Mouse (Mus musculus) limb, embryonic 13.5 days (tissue): ENCODE results near the gene Mylk. TPM values are rescaled to one million over a fixed set of nuclear protein-coding genes. Genes with fewer than 3 reads are reported as not detected.

Source experiments
- ATAC-seq: fragments of 200-750 bp; cut with Nextera tagmentation; 2 replicates; pipeline ENCODE4 v1.8.0; 2017; ENCODE audit warnings: low read depth, moderate number of reproducible peaks, moderate TSS enrichment; ENCODE audit not compliant: low FRiP score
- H3K27ac ChIP-seq: fragments of 300-500 bp; sonication (generic); 2 replicates; pipeline ENCODE4 v1.5.1; 2015; ENCODE audit warnings: inconsistent platforms, mild to moderate bottlenecking, moderate library complexity
- H3K27me3 ChIP-seq: fragments of 300-500 bp; sonication (generic); 2 replicates; pipeline ENCODE4 v1.6.1; 2015; ENCODE audit warnings: mild to moderate bottlenecking, inconsistent platforms
- H3K36me3 ChIP-seq: fragments of 300-500 bp; sonication (generic); 2 replicates; pipeline ENCODE4 v1.6.1; 2015; ENCODE audit warnings: inconsistent platforms, mild to moderate bottlenecking, moderate library complexity
- H3K4me1 ChIP-seq: fragments of 300-500 bp; sonication (generic); 2 replicates; pipeline ENCODE4 v1.6.1; 2015; ENCODE audit warnings: inconsistent platforms
- H3K4me2 ChIP-seq: fragments of 300-500 bp; sonication (generic); replicated peaks from 2 replicates; pipeline ENCODE4 v1.6.1; 2015; ENCODE audit warnings: inconsistent platforms, mild to moderate bottlenecking, moderate library complexity
- H3K4me3 ChIP-seq: fragments of 300-500 bp; sonication (generic); 2 replicates; pipeline ENCODE4 v1.5.1; 2015; ENCODE audit warnings: moderate library complexity, mild to moderate bottlenecking, inconsistent platforms
- H3K9ac ChIP-seq: fragments of 300-500 bp; sonication (generic); 2 replicates; pipeline ENCODE4 v1.6.1; 2015; ENCODE audit warnings: mild to moderate bottlenecking, inconsistent platforms
- H3K9me3 ChIP-seq: fragments of 300-500 bp; sonication (generic); 2 replicates; pipeline ENCODE4 v1.6.1; 2016; ENCODE audit warnings: inconsistent platforms
- WGBS: fragments of 180-500 bp; shearing (Covaris S2); methylation state at CpG from one replicate; pipeline ENCODE4 v1.1.7; 2015; 5-methylcytosine and 5-hydroxymethylcytosine counted together
- polyA plus RNA-seq: library from polyadenylated mRNA; unstranded; fragments of >200 nt; fragmentation: Nextera tagmentation; extraction: Ambion mirVana; gene quantifications from 2 replicates; pipeline ENCODE4 v1.2.1, GENCODE M21; 2015

The Mylk gene
- polyA plus RNA-seq, 1 experiment from 2014 or later, result 9.3 TPM

GRCm38 (mm10) chr16:34921319-34921718, 176.3 kb downstream of the Mylk start:
- H3K4me1 ChIP-seq, result peaks cover 43% of the 10 kb centered on the region
- 0 out of 2 replicates have a peak overlapping the region, but pooled peaks have one; percentile 15 for H3K27ac ChIP-seq
- peak overlapping the region; percentile 27; the same call in 1 of the 2 replicates for H3K4me2 ChIP-seq
- no peaks in the 10 kb centered on the region for H3K36me3 ChIP-seq
- no peak for ATAC-seq
- no peak overlapping the region for H3K4me3 ChIP-seq
- H3K27me3 ChIP-seq, result 0 out of 2 replicates have a peak, but pooled peaks cover 2% of the 10 kb centered on the region
- H3K9ac ChIP-seq, result no peak overlapping the region
- 53% methylated on average over 10 of the region's 10 CpGs for WGBS
- H3K9me3 ChIP-seq, result no peaks in the 10 kb centered on the region

DNA sequence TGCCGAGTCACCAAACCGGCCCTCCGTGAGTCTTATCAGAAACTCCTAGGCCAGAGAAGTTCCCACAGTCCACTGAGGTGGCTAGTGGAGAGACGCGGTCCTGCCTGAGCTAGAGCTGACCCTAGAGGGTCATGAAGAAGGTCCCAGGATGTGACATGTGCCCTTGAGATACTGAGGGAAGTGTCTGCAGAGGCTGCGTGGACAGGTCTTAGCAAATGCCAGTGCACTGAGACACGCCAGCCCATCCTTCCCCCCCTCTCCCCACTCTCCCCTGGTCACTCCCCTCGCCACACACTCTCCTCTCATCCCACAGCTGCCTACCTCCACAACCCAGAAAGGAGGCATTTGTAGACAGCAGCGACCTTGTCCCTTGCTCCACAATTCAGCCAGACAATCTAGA, 178.6 kb downstream of the Mylk start:
- Histone ChIP-seq H3K27ac (no peak overlapping the region), H3K4me2 (no peak overlapping the region), H3K27me3 (0 out of 2 replicates have a peak, but pooled peaks cover 2% of the 10 kb centered on the region), H3K9me3 (no peaks in the 10 kb centered on the region), H3K4me1 (peaks cover 53% of the 10 kb centered on the region), H3K4me3 (no peak overlapping the region), H3K36me3 (no peaks in the 10 kb centered on the region), H3K9ac (no peak overlapping the region)
- WGBS, result 79% methylated on average over 9 of the region's 9 CpGs
- ATAC-seq, result no peak

- no peak overlapping the region for H3K4me2 ChIP-seq
- H3K9ac ChIP-seq, result no peak overlapping the region; the same call in 1 of the 2 replicates
- no peaks in the 10 kb centered on the region for H3K9me3 ChIP-seq
- no peaks in the 10 kb centered on the region for H3K36me3 ChIP-seq
- ATAC-seq, result no peak
- peaks cover 55% of the 10 kb centered on the region for H3K4me1 ChIP-seq
- no peak overlapping the region for H3K4me3 ChIP-seq
- 0 out of 2 replicates have a peak, but pooled peaks cover 2% of the 10 kb centered on the region for H3K27me3 ChIP-seq
- 72% methylated on average over 5 of the region's 5 CpGs for WGBS
- no peak overlapping the region; the same call in 1 of the 2 replicates for H3K27ac ChIP-seq
Observed at GRCm38 (mm10) chr16:34924324-34924723, 179.3 kb downstream of the Mylk start.

- Histone ChIP-seq H3K27ac (peak overlapping the region; percentile 44; the same call in 1 of the 2 replicates), H3K36me3 (no peaks in the 10 kb centered on the region), H3K4me1 (peaks cover 55% of the 10 kb centered on the region), H3K27me3 (0 out of 2 replicates have a peak, but pooled peaks cover 2% of the 10 kb centered on the region), H3K4me3 (no peak overlapping the region), H3K9ac (no peak overlapping the region), H3K4me2 (no peak overlapping the region), H3K9me3 (no peaks in the 10 kb centered on the region)
- ATAC-seq, result no peak
- 51% methylated on average over 6 of the region's 6 CpGs for WGBS
Observed at GRCm38 (mm10) chr16:34924937-34925618, 180.1 kb downstream of the Mylk start.

- Histone ChIP-seq H3K27me3 (peaks cover 5% of the 10 kb centered on the region; the same call in 1 of the 2 replicates), H3K36me3 (no peaks in the 10 kb centered on the region), H3K4me3 (no peak overlapping the region), H3K9ac (0 out of 2 replicates have a peak overlapping the region, but pooled peaks have one; percentile 25), H3K4me2 (no peak overlapping the region), H3K9me3 (no peaks in the 10 kb centered on the region), H3K27ac (no peak overlapping the region), H3K4me1 (peaks cover 55% of the 10 kb centered on the region)
- 65% methylated on average over 9 of the region's 9 CpGs for WGBS
- no peak for ATAC-seq
Observed at GRCm38 (mm10) chr16:34926531-34927435, 181.8 kb downstream of the Mylk start.

GRCm38 (mm10) chr16:34929686-34930085, 184.7 kb downstream of the Mylk start:
- WGBS, result 43% methylated on average over 8 of the region's 8 CpGs
- H3K4me1 ChIP-seq, result peaks cover 59% of the 10 kb centered on the region
- peak overlapping the region; percentile 28; the same call in 1 of the 2 replicates for H3K27ac ChIP-seq
- ATAC-seq, result no peak
- no peak overlapping the region for H3K4me2 ChIP-seq
- no peaks in the 10 kb centered on the region for H3K9me3 ChIP-seq
- H3K4me3 ChIP-seq, result no peak overlapping the region
- H3K9ac ChIP-seq, result peak overlapping the region; percentile 2; the same call in 1 of the 2 replicates
- H3K36me3 ChIP-seq, result no peaks in the 10 kb centered on the region
- peaks cover 11% of the 10 kb centered on the region for H3K27me3 ChIP-seq

- ATAC-seq, result no peak
- WGBS, result 67% methylated on average over 7 of the region's 7 CpGs
- H3K27ac ChIP-seq, result peak overlapping the region; percentile 28; the same call in 1 of the 2 replicates
- H3K27me3 ChIP-seq, result peaks cover 11% of the 10 kb centered on the region
- no peak overlapping the region for H3K4me3 ChIP-seq
- H3K4me2 ChIP-seq, result no peak overlapping the region
- H3K9ac ChIP-seq, result no peak overlapping the region
- peaks cover 59% of the 10 kb centered on the region for H3K4me1 ChIP-seq
- no peaks in the 10 kb centered on the region for H3K9me3 ChIP-seq
- no peaks in the 10 kb centered on the region for H3K36me3 ChIP-seq
Observed at GRCm38 (mm10) chr16:34930110-34930509, 185.1 kb downstream of the Mylk start.

DNA sequence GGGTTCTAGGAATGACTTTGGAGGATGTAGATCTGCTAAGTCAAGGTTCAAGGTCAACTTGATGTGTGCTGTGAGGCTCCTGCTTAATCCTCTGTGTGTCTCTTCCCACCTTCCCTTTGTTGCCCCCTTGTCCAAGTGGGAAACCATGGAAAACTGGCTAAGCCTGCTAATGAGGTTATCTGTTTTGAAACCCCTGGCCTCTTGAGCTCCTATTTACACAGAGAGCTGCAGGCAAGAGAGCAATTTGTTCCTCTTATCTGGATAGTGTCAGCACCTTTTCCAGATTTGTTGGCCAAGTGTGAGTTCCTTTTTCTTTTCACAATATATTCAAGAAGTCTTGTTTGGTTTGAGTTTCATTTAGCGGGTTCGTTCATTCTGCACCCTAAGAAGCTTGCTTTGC, 186.3 kb downstream of the Mylk start:
- Histone ChIP-seq H3K36me3 (no peaks in the 10 kb centered on the region), H3K4me2 (no peak overlapping the region), H3K4me1 (peaks cover 60% of the 10 kb centered on the region), H3K9ac (no peak overlapping the region), H3K4me3 (no peak overlapping the region), H3K27ac (no peak overlapping the region), H3K9me3 (no peaks in the 10 kb centered on the region), H3K27me3 (peaks cover 11% of the 10 kb centered on the region)
- WGBS, result 75% methylated on average over 2 of the region's 2 CpGs
- ATAC-seq, result no peak

- no peak for ATAC-seq
- WGBS, result 71% methylated on average over 4 of the region's 4 CpGs
- no peak overlapping the region for H3K27ac ChIP-seq
Observed at GRCm38 (mm10) chr16:34933173-34933572, 188.2 kb downstream of the Mylk start.

DNA sequence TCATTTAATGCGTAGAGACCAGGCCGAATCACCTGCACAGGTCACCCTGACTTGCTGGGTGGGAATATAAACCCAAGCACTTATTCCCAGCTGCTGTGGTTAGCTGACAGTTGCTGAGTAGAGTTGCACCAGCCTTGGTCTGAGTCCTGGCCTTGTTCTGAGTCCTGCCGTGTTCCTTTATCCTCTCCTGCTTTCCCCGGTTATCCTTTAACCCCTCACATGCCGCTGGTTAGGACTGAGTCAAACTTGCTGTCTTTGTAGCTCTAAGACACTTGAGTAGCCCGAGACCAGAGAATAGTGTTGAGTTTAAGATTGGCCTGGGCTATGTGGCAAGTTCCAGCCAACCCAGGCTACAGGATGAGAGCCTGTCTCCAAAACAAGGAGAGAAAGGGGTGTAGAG, 189.5 kb downstream of the Mylk start:
- Histone ChIP-seq H3K4me1 (peaks cover 79% of the 10 kb centered on the region), H3K27me3 (peaks cover 14% of the 10 kb centered on the region), H3K9ac (no peak overlapping the region; the same call in 1 of the 2 replicates), H3K9me3 (no peaks in the 10 kb centered on the region), H3K36me3 (no peaks in the 10 kb centered on the region), H3K27ac (peak overlapping the region; percentile 86; the same call in 1 of the 2 replicates), H3K4me2 (no peak overlapping the region), H3K4me3 (no peak overlapping the region)
- ATAC-seq, result no peak
- 55% methylated on average over 6 of the region's 6 CpGs for WGBS

More at GRCm38 (mm10) chr16:34933173-34933572, 188.2 kb downstream of the Mylk start:
- H3K4me3 ChIP-seq, result no peak overlapping the region
- H3K9ac ChIP-seq, result no peak overlapping the region
- peaks cover 11% of the 10 kb centered on the region for H3K27me3 ChIP-seq
- no peak overlapping the region for H3K4me2 ChIP-seq
- H3K9me3 ChIP-seq, result no peaks in the 10 kb centered on the region
- H3K36me3 ChIP-seq, result no peaks in the 10 kb centered on the region
- H3K4me1 ChIP-seq, result peaks cover 68% of the 10 kb centered on the region

DNA sequence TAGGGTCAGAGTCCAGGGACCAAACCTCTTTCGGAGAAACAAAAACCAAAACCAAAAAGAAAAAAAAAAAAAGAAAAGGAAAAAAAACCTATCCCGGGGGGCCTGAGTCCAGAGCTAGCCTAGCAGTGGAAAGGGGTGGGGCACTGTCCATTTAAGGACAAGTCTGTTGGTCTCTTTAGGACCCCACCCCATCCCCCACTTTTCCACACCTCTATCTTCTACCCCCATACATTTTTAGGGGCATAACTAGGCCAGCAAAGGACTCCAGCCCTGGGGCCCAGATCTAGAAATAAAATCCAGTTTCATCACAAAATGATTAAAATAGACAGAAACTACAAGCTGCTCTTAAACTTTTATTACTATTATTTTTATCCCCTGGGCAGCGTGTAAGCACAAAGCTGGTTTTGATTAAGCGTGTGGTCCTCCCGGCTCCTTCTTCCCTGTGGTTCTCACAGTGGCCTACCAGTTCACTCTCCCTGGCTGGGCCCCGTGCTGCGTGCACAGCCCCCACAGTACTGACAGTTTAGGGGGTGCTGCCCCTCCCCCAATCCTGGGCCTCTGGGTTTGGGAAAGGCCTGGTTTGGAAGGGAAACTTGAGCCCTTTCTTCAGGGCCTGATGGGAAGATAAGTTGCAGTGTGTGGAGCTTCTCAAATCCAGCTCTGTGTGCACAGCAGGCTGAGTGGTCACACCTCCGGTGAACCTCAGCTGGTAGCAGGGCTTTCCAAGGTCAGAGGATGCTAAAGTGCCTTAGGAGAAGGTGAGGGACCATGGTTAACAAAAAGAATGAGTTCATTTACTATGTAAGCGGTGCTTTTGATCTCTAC, 190.7 kb downstream of the Mylk start:
- peak; percentile 95 for ATAC-seq
- WGBS, result 14% methylated on average over 9 of the region's 9 CpGs
- Histone ChIP-seq H3K27ac (peak overlapping the region; percentile 86), H3K36me3 (no peaks in the 10 kb centered on the region), H3K4me1 (peaks cover 79% of the 10 kb centered on the region), H3K9me3 (no peaks in the 10 kb centered on the region), H3K4me2 (0 out of 2 replicates have a peak overlapping the region, but pooled peaks have one; percentile 5), H3K9ac (no peak overlapping the region), H3K27me3 (peaks cover 14% of the 10 kb centered on the region), H3K4me3 (no peak overlapping the region)
